In genomic region chr13:37946734-37947133, GRCm38 (mm10) we compare ENCODE assay signal across 8 mouse cellular contexts. TPM values are rescaled to one million over a fixed set of nuclear protein-coding genes. Genes with fewer than 3 reads are reported as not detected.
A peak's percentile ranks its signal among the peaks of the same experiment; 100 is the strongest.
DNase-seq lines count a peak whose midpoint lies in the region; ATAC-seq and TF ChIP-seq lines count a peak whose summit lies in the region.

No protein-coding gene starts in this region.

- WGBS in hindbrain, embryonic 16.5 days: 23% methylated on average over 6 of the region's 6 CpGs

- intact Hi-C loops in gastrocnemius, adult 2 months (cut with DNase I): no loop called here

- ATAC-seq in hindbrain, embryonic 16.5 days: peak; percentile 48; the same call in 1 of the 2 replicates
- ATAC-seq in megakaryocyte, adult 5-6 weeks (ENCODE audit: poor library complexity, severe bottlenecking): peak; percentile 73

- no peaks in the 10 kb centered on the region for H3K27me3 ChIP-seq in hindbrain, embryonic 16.5 days (replicated peaks; ENCODE audit: control insufficient read depth, insufficient read depth, low read length)

- H3K4me3 ChIP-seq in gastrocnemius, adult 2 months: no peak overlapping the region
- H3K4me3 ChIP-seq in hindbrain, embryonic 16.5 days (ENCODE audit: low read length): no peak overlapping the region

- H3K9ac ChIP-seq in hindbrain, embryonic 16.5 days (ENCODE audit: low read depth, low read length): no peak overlapping the region

- no peaks in the 10 kb centered on the region for H3K36me3 ChIP-seq in hindbrain, embryonic 16.5 days (ENCODE audit: control insufficient read depth, insufficient read depth, low read length)

- 0 out of 2 replicates have a peak overlapping the region, but pooled peaks have one; percentile 20 for H3K27ac ChIP-seq in gastrocnemius, adult 2 months
- H3K27ac ChIP-seq in hindbrain, embryonic 16.5 days (ENCODE audit: low read depth, low read length): no peak overlapping the region

- no peaks in the 10 kb centered on the region for H3K4me1 ChIP-seq in hindbrain, embryonic 16.5 days (ENCODE audit: control insufficient read depth, insufficient read depth, low read depth, low read length)

- peak; percentile 93 for TF ChIP-seq CTCF in gastrocnemius, adult 2 months (IDR thresholded peaks at IDR 0.05)

- no peaks in the 10 kb centered on the region for H3K9me3 ChIP-seq in hindbrain, embryonic 16.5 days (ENCODE audit: control insufficient read depth, low read length)

- peak; percentile 70 for DNase-seq in MN1 (ENCODE audit: low spot score)
- DNase-seq in cerebellum, postnatal 10 days: peak; percentile 94 to 97
- DNase-seq in gastrocnemius, adult 2 months: peak; percentile 88
- peak; percentile 65 for DNase-seq in left cerebral cortex, adult 11 months (ENCODE audit: low spot score)
- DNase-seq in right cerebral cortex, adult 18-20 months: peak; percentile 72
- peak; percentile 53 for DNase-seq in urinary bladder, postnatal 10 days (ENCODE audit: low spot score)

- no peak overlapping the region for H3K4me2 ChIP-seq in hindbrain, embryonic 16.5 days (ENCODE audit: low read length)

RNA-seq across cellular contexts. Expression of gene Ssr1, which starts 47.3 kb away (rescaled TPM):
- total RNA-seq in gastrocnemius, adult 2 months (2021): 10 to 100 TPM; 66.3 to 72.4 TPM
- 66.5 and 67.3 TPM in 2 replicates for polyA plus RNA-seq in hindbrain, embryonic 16.5 days (2015; fragmentation: Nextera tagmentation; extraction: Ambion mirVana)
- total RNA-seq in megakaryocyte, adult 5-6 weeks (2015): 96.5 and 104 TPM in 2 replicates
- total RNA-seq in megakaryocyte, adult 5-6 weeks (2017): 126 and 148 TPM in 2 replicates
